Mouse (Mus musculus) right cerebral cortex, adult 2 months (tissue): ENCODE data around the gene Olfr294.

ENCODE experiments used
- DNase-seq, 2 experiments: peaks; one replicate each; pipeline ENCODE4 v3.0.0; 2021 to 2022; ENCODE audit warnings: low spot score in 2 of 2

The Olfr294 gene

GRCm38 (mm10) chr7:86616543-86616942 is at the start of gene Olfr294:
Gene Olfr294 (minus strand): TSS chr7:86616643.
- no peak for DNase-seq

DNA sequence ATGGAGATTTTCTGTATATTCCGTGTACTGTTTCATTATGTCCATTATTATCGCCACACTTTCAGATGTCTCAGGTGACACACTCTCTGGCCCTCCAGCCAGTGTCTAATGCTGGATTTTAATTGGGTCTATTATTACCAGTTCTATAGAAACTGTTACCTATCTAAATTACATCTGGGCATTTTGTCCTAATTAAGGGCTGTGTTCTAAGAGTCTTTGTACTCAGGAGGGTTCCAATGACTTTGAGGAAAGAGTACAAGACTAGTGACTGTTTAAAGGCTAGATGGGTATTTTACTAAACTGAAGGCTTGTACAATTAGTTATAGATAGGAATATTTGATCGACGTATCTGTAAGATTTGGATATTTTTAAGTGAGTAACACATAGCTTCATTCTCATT is 32.3 kb upstream of the Olfr294 start, which contains the start of gene Olfr293:
Olfr293 (plus strand) TSS at position 301 of the 400 bp plus-strand sequence.
- no peak for DNase-seq

- DNase-seq = no peak
These were observed 32.9 kb downstream of the Olfr294 start, which contains the start of gene Olfr295 for GRCm38 (mm10) chr7:86583562-86583961. Gene Olfr295 (plus strand): TSS chr7:86583862.
